In genomic region chr11:33088181-33088580, GRCm38 (mm10) we compare ENCODE assay signal across 23 mouse cellular contexts. TPM values are rescaled to one million over a fixed set of nuclear protein-coding genes. Genes with fewer than 3 reads are reported as not detected.
DNase-seq lines count a peak whose midpoint lies in the region; ATAC-seq and TF ChIP-seq lines count a peak whose summit lies in the region.
"Had no signal": no experiment of that assay in that cellular context is flagged by ENCODE, and none has a peak within 500 bp of the region (broad histone marks: within the 10 kb centered on the region; RNA-seq: fewer than 3 reads in every experiment).

No protein-coding gene starts in this region.

- no peak overlapping the region for H3K9ac ChIP-seq in limb, embryonic 12.5 days (replicated peaks)
- H3K9ac ChIP-seq in hindbrain, embryonic 16.5 days (ENCODE audit: low read depth, low read length) = no peak overlapping the region
- H3K9ac ChIP-seq: embryonic facial prominence, embryonic 12.5 days; forebrain, embryonic 13.5 days; forebrain, embryonic 15.5 days; forebrain, postnatal 0 days had no signal

- H3K27ac ChIP-seq in limb, embryonic 12.5 days = 0 out of 2 replicates have a peak overlapping the region, but pooled peaks have one; percentile 31
- no peak overlapping the region for H3K27ac ChIP-seq in hindbrain, embryonic 16.5 days (ENCODE audit: low read depth, low read length)
- H3K27ac ChIP-seq: embryonic facial prominence, embryonic 10.5 days; embryonic facial prominence, embryonic 12.5 days; forebrain, embryonic 13.5 days; forebrain, embryonic 15.5 days had no signal

- ATAC-seq in Patski = peak; percentile 31
- no peak for ATAC-seq in limb, embryonic 12.5 days (ENCODE audit: insufficient number of reproducible peaks, insufficient read depth, low FRiP score, low TSS enrichment, low read depth)
- ATAC-seq in hindbrain, embryonic 16.5 days = no peak
- ATAC-seq: CD4-positive, CD25-positive, alpha-beta regulatory T cell, adult 4 months; forebrain, embryonic 13.5 days; forebrain, embryonic 15.5 days; forebrain, postnatal 0 days had no signal

- DNase-seq in Patski (ENCODE audit: low read depth, low spot score) = no peak
- no peak for DNase-seq in embryo, embryonic 10.5 days (ENCODE audit: low spot score)
- no peak for DNase-seq in embryo, embryonic 11 days
- DNase-seq: adrenal gland, adult 8-10 months; adrenal gland, postnatal 14 days; adrenal gland, postnatal 36 days; B cell, adult 2 months; cerebellum, adult 11-12 months; cerebellum, adult 2 months; cerebellum, adult 9-10 months; cerebellum, postnatal 10 days; cerebellum, postnatal 25 days; forebrain, postnatal 0 days had no signal

- no peaks in the 10 kb centered on the region for H3K27me3 ChIP-seq in Patski
- H3K27me3 ChIP-seq in limb, embryonic 12.5 days = no peaks in the 10 kb centered on the region
- H3K27me3 ChIP-seq in myocyte (ENCODE audit: control insufficient read depth, insufficient read depth, insufficient read length) = peaks cover 3% of the 10 kb centered on the region
- H3K27me3 ChIP-seq in hindbrain, embryonic 16.5 days (replicated peaks; ENCODE audit: control insufficient read depth, insufficient read depth, low read length) = no peaks in the 10 kb centered on the region
- H3K27me3 ChIP-seq: CH12.LX; embryonic facial prominence, embryonic 12.5 days; forebrain, embryonic 13.5 days; forebrain, embryonic 15.5 days had no signal

- CTCF ChIA-PET in Patski (lab: Charles Lee) = no interaction called here

- H3K4me3 ChIP-seq in limb, embryonic 12.5 days (replicated peaks) = no peak overlapping the region
- H3K4me3 ChIP-seq in myocyte = no peak overlapping the region
- no peak overlapping the region for H3K4me3 ChIP-seq in hindbrain, embryonic 16.5 days (ENCODE audit: low read length)
- H3K4me3 ChIP-seq: embryonic facial prominence, embryonic 10.5 days; embryonic facial prominence, embryonic 12.5 days; forebrain, embryonic 13.5 days; forebrain, embryonic 15.5 days had no signal

- TF ChIP-seq POLR2A in myocyte (IDR thresholded peaks at IDR 0.05; ENCODE audit: insufficient read length, low read depth) = no peak

- H3K9me3 ChIP-seq in limb, embryonic 12.5 days = no peaks in the 10 kb centered on the region
- no peaks in the 10 kb centered on the region for H3K9me3 ChIP-seq in hindbrain, embryonic 16.5 days (ENCODE audit: control insufficient read depth, low read length)
- H3K9me3 ChIP-seq: embryonic facial prominence, embryonic 10.5 days; embryonic facial prominence, embryonic 12.5 days; forebrain, embryonic 13.5 days; forebrain, embryonic 15.5 days; G1E had no signal

- H3ac ChIP-seq in myocyte (ENCODE audit: control insufficient read depth, insufficient read length) = no peak overlapping the region

- no peaks in the 10 kb centered on the region for H3K79me2 ChIP-seq in myocyte (ENCODE audit: control insufficient read depth, insufficient read depth)

- in situ Hi-C loops in Patski (cut with MboI; ENCODE audit: low pct_unique_long_range_greater_than_20kb) = no loop called here

- 29% methylated on average over 1 of the region's 1 CpGs for WGBS in limb, embryonic 12.5 days
- WGBS in hindbrain, embryonic 16.5 days = 47% methylated on average over 1 of the region's 1 CpGs

- H3K36me3 ChIP-seq in limb, embryonic 12.5 days = no peaks in the 10 kb centered on the region
- no peaks in the 10 kb centered on the region for H3K36me3 ChIP-seq in myocyte (ENCODE audit: control insufficient read depth, insufficient read depth)
- no peaks in the 10 kb centered on the region for H3K36me3 ChIP-seq in hindbrain, embryonic 16.5 days (ENCODE audit: control insufficient read depth, insufficient read depth, low read length)
- H3K36me3 ChIP-seq: embryonic facial prominence, embryonic 10.5 days; embryonic facial prominence, embryonic 12.5 days; forebrain, embryonic 15.5 days; G1E had no signal

- POLR2A ChIA-PET in Patski (lab: Charles Lee) = no interaction called here

- no peak for TF ChIP-seq CTCF in Patski (IDR thresholded peaks at IDR 0.05)

- H3K4me2 ChIP-seq in limb, embryonic 12.5 days = no peak overlapping the region
- no peak overlapping the region for H3K4me2 ChIP-seq in myocyte (ENCODE audit: low read depth)
- H3K4me2 ChIP-seq in hindbrain, embryonic 16.5 days (ENCODE audit: low read length) = no peak overlapping the region
- H3K4me2 ChIP-seq: embryonic facial prominence, embryonic 12.5 days; forebrain, embryonic 13.5 days; forebrain, embryonic 15.5 days had no signal

- peaks cover 11% of the 10 kb centered on the region for H3K4me1 ChIP-seq in limb, embryonic 12.5 days (replicated peaks)
- no peaks in the 10 kb centered on the region for H3K4me1 ChIP-seq in hindbrain, embryonic 16.5 days (ENCODE audit: control insufficient read depth, insufficient read depth, low read depth, low read length)

TF ChIP-seq in myocyte, 11 proteins besides CTCF, POLR2A, EP300 and RAD21:
- peak; percentile 3 to 94 (median 81) for TF ChIP-seq MYOG (IDR thresholded peaks at IDR 0.05; ENCODE audit: control insufficient read depth in 1 of 3, insufficient read depth in 1 of 3, insufficient read length in 2 of 3, low read depth in 2 of 3)
- no peak for TF ChIP-seq E2F4 (IDR thresholded peaks at IDR 0.05; ENCODE audit: insufficient read depth)
- no peak for TF ChIP-seq CEBPB (IDR thresholded peaks at IDR 0.05; ENCODE audit: insufficient read depth, poor library complexity, severe bottlenecking)
- TF ChIP-seq TCF3 (IDR thresholded peaks at IDR 0.05; ENCODE audit: insufficient read length, low read depth) = peak; percentile 69
- no peak for TF ChIP-seq REST (IDR thresholded peaks at IDR 0.05; ENCODE audit: insufficient read depth, insufficient read length)
- no peak for TF ChIP-seq POLR2AphosphoS2 (IDR thresholded peaks at IDR 0.05; ENCODE audit: insufficient read length, low read depth)
- TF ChIP-seq SRF (IDR thresholded peaks at IDR 0.05; ENCODE audit: control insufficient read depth, insufficient read length, low read depth) = no peak
- no peak for TF ChIP-seq USF1 (IDR thresholded peaks at IDR 0.05; ENCODE audit: low read depth)
- TF ChIP-seq TCF12 (IDR thresholded peaks at IDR 0.05; ENCODE audit: insufficient read depth, poor library complexity, severe bottlenecking) = no peak
- peak in 2 of 3 experiments; percentile 37 to 74 for TF ChIP-seq MYOD1 (IDR thresholded peaks at IDR 0.05; ENCODE audit: control insufficient read depth in 1 of 3, insufficient read length in 2 of 3, low read depth in 2 of 3)
TF ChIP-seq in myocyte: peak in this region for 3.

RNA-seq across cellular contexts. Expression of gene Fgf18, which starts 59.0 kb away (rescaled TPM):
- 4.3 TPM for polyA plus RNA-seq in Patski (2021)
- 18.2 and 19.0 TPM in 2 replicates for polyA plus RNA-seq in limb, embryonic 12.5 days (2016; fragmentation: Nextera tagmentation; extraction: Ambion mirVana)
- polyA plus RNA-seq in myocyte (2012; fragmentation: generic; extraction: Trizol) = 0.07 TPM
- polyA plus RNA-seq in hindbrain, embryonic 16.5 days (2015; fragmentation: Nextera tagmentation; extraction: Ambion mirVana) = 7.2 and 9.0 TPM in 2 replicates
- polyA plus RNA-seq: CD4-positive, CD25-positive, alpha-beta regulatory T cell, adult 4 months; G1E had no signal
